Mouse (Mus musculus) ovary, postnatal 10 days (tissue): ENCODE measurements around the gene Ccnk.
A peak's percentile ranks its signal among the peaks of the same experiment; 100 is the strongest.

Source experiments
- DNase-seq: peaks from one replicate; pipeline ENCODE4 v3.0.0; 2022; ENCODE audit warnings: low spot score

Ccnk gene

DNA sequence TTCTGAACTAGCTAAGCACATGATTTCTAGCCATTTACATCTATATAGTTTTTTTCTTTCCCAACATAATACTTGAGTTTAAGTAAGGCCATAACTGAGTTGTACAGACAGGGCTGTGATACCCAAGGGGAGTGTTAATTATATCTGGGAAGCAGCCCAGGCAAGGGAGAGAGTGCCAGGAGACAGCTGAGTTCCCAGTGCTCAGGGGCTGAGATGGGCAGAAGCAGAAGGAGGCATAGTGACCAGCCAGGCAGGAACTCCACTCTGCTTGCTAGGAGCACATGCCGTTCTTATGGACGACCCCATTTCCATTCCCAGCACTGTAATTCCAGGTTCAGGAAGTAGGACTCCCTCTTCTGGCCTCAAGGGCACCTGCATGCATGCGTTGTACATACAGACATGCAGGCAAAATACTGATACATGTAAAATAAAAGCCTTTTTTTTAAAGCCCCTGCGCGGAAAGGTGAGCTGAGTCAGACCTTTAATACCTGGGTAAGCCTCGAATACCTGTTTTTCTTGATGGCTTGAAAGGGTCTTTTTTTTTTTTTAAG, 8.2 kb downstream of the Ccnk start:
- no peak for DNase-seq

DNA sequence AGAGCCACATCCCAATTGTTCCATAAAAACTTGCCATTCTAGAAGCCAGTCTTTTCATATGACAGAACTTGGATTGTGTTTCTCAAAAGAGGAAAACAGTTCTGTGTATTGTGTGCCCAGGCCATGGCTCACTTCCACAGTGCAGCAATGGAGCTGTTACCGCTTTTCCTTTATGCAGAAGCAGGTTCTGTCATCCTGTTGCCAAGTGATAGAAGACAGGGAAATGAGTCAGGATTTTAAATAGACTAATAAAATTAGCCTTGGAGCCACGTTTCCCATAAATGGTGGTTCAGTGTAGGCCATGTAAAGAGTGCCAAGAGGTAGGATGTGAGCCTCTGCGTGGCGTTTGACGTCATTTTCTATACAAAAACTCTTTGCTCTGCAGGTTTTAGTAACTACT, 14.5 kb downstream of the Ccnk start:
- no peak for DNase-seq

DNA sequence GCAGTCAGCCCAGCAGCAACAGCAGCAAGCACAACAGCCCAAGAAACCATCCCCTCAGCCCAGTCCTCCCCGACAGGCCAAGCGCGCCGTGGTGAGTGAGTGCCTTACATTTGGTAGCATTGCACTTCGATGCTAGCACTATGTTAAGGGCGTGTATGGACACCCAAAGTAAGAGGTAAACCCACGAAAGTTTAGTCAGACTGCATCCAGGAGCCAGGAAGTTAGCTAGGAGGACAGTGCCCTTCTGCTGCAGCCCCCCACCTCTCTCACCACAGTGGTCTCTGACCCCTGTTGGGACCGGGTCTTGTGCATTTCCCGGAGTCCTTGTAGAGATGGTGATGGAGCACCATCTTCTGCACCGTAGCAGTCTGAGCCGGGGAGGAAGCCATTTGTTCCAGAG, 16.4 kb downstream of the Ccnk start:
- no peak for DNase-seq

DNA sequence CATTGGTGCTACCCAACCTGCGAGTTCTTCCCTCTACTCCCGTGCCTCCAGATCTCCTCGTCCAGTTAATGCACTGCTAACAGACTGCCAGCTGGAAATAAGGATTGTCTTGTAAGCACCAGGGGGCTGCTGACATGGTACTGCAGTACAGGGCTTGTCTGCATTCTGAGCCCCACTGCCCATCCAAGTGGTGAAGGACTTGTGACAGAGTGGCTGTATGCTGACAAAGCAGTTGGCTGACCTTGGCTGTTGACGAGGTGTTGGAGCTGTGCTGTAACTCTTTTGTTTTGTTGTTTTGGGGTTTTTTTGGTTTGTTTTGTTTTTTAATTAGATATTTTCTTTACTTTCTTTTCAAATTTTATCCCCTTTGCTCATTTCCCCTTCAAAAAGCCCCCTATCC, 19.1 kb downstream of the Ccnk start:
- DNase-seq, result no peak

DNA sequence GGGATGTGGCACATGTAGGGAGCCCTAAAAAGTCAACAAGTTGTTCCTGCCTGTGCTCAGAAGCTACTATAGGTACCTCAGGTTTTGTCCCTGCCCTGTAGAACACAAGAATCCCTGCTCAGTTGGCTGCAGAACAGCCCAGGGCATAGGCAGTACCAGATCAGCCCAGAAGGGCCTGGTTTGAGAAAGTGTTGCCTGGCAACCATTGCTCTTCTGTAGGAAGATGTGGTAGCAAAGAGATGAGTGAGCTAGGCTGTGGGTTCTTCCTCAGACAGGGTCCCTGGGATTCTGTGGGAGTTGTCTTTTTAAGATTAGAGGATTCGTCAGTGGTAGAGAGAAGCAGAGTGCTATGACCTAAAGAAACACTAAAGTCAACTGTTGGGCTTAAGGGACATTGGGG, 20.7 kb downstream of the Ccnk start:
- DNase-seq, result no peak

DNA sequence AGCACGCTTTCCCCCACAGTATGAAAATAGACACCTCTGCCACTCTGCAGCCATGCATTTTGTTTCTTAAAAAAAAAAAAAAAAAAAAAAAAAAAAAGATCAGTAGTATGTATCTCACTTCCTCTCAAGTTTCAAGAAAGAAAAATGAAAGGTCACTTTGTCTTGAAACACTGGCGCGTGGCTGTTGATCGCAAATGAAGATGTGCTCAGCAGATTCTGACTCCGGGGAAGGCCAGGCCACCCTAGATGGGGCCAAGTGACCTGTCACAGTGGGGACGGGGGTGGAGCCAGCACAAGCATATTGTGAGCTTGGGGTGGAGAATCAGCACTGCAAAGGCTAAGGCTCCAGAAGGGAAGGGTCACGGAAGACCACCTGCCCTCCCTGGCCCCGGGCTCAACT, 24.5 kb downstream of the Ccnk start:
- no peak for DNase-seq

DNA sequence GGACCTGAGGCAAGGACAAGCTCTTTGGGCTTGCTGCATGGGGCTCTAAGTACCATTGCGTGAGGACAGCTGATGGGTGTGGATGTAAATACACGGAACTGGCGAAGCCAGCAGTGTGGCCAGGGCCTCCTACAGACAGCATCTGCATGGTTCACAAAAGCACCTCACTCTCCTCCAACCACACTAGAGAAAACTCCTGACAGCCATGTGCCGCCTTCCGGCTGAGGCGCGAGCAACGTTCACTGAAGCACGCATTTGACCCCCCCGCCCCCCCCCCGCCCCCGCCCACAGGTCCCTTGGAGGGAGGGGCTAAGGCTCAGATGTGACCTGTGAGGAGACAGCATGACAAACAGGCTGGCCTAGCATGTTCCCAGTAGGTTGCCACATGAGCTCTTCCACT, 25.6 kb downstream of the Ccnk start:
- no peak for DNase-seq

DNA sequence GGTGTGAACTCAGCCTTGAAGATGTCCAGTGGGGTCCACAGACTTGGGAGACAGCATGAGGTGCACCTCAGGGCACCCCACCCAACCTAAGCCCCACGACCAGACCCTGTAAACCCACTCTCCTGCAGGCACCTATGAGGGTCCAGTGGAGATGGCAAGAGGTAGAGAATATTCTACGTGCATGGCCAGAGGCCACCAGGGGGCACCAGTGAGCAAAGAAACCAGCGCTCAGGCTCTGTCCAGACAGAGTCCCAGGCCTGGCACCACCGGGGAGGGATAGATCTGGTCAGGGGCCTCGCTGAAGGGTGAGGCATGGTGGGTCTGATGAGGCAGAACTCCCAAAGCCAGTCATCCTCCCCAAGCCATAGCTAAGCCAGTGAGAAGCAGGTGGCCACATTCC, 27.3 kb downstream of the Ccnk start:
- peak; percentile 55 for DNase-seq

DNA sequence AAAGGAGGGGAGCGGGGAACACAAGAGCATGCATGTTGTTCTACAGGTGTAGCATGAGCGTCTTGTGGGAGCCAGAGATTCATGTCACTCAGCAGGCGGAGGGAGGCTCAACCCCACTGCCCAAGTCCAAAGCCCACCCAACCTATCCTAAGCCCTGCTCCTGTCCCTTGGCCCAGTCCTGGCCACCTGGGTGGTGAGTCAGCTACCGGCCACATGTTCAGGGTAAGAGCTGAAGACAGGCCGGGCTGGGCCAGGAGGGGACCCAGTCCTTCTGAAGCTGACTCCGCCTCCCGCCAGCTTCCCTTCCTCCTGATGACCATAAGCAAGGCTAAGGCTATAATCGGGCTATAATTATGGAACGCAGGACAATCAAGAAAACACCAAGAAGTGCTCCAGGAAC, 28.8 kb downstream of the Ccnk start:
- no peak for DNase-seq

DNA sequence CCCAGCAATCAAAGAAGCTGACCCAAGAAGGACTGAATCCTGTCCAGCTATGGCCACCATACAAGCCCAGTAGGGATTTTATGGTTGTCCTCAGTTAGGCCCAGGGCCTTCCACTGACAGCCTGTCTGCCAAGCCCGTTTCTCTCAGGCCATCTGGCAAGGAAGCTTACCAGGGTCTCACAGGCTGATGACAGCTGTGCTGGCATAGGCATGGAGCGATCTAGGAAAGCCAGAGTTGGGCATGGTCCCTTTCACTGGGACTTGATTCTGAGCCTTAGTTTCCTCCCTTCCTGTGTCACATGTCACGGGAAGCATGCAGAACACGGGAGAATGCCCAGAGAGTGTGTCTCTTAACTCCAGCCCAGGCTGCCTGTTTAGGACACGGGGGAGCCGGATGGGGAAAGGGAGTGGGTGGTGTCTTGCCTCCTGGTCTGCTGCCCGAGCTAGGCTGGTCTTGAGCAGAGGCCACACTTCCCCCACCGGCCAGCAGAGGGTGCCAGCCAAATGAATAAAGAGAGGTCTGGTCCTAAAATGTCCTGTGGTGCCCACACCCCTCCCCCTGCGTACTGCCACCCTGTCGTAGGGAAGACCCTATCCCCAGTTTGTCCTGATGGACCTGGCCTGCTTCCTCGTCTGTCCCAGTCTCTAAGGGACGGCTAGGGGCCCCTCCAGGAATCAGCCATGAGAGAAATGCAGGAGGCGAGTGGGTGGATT, 29.5 kb downstream of the Ccnk start:
- DNase-seq, result peak; percentile 62

DNA sequence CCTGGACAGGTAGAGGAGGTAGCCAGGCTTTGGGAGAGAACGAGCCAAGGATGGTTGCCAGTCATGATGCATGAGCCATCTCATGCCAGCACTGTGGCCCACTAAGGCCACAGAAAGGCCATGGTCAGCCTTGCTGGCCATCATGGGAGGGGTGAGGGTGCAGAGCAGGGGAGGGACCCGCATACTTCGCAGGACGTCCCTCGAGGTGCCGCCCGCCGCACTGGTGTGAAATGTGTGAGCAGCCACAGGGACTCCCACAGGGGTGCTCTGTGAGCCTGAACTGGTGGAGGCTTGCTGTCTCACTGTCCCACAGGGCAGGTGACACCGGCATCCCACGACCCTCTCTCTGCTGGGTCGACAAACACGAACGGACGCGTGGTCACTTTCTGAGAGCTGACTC, 31.2 kb downstream of the Ccnk start:
- DNase-seq, result no peak

DNA sequence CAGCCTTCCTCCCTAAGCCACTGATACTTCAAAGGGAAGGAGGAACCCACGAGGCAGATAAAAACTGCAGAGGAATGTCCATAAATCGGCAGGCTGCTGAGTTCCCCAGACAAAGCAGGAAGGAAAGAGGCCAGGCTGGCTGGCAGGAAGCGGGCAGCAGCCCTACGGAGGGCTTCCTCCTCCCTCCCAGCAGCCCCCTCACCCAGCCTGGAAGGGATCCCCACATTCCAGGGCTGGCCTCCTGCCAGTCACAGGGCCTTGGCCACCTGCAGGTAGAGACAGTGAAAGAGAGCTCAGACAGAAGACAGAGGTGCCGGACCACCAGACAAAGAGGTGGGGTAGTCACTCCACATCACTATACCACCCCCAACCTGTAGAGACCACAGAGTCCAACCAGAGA, 32.7 kb downstream of the Ccnk start:
- no peak for DNase-seq

DNA sequence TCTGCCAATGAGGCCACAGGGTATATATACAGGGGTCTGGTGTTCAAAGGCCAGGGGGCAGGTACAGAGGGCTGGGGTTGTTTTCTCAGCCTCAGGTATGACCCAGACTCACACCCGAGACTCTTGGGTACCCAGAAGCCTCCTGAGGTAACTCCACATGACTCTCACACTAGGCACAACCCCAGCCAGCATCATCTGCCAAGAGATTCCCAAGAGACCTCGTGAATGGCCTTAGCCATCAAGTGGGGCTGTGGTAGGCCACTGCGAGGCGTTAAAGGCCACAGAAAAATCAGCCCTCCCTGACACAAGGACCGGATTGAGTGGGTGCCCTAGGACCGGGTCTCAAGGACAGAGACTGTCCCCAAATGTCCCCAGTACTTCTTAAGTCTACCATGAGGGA, 33.1 kb downstream of the Ccnk start:
- no peak for DNase-seq

DNA sequence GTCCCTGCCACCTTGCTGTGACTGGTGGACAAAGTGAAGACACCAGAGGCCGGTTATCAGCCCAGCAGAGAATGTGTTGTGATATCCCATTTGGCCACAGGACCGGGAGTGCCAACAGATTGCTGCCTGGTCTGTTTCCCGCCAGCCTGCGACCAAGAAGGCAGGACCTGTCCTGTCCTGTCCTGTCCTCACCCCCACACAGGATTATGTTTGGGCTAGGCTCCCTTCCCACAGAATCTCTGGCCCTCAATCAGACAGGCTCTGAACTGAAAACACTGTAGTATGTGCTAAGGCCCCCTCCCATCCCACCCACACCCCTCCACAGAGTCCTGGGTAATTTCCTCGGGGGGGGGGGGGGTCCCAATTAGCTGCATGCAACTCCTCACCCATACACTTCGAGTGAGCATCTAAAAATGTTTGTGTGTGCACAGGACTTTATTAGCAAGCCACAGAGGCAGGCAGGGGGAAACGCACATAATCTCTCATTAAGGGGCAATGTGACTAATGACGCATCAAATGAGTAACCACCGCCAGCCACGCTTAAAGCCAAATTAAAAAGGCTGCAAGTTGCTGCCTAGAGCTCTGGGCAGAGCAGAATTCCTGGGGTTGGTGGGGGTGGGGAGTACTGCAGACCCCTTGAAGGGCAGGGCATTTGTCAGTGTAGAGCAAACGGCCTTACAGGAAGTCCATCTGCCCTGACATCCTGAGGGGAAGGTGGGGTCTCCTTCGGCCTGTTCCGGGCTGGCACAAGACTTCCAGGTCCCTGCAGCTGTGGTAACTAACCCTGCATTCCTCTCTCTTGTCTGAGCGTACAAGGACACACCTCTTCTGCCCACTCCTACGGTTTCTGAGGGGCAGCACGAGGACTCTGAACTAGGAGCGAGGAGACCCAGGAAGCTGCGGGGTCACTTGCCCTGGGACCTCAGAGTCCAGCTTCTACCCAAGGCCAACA, 34.0 kb downstream of the Ccnk start:
- DNase-seq, result no peak

DNA sequence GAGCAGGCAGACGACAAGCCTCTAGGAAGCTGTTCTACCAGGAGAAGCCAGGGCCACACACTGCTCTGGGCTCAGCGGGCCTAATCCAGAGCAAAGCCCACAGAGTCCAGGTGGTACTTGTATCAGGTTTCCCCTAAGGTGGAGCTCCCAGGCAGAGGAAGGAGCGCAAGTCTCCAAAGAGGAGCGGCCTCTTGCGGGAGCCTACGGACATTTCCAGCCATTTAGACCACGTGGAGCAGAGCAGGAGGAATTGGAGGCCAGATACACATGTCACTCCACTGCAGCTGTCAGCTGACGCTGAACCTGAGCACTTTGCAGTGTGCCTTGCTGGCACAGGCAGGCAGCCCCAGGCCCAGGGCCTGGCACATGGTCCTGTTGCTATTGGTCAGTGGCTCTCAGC, 35.7 kb downstream of the Ccnk start:
- no peak for DNase-seq

DNA sequence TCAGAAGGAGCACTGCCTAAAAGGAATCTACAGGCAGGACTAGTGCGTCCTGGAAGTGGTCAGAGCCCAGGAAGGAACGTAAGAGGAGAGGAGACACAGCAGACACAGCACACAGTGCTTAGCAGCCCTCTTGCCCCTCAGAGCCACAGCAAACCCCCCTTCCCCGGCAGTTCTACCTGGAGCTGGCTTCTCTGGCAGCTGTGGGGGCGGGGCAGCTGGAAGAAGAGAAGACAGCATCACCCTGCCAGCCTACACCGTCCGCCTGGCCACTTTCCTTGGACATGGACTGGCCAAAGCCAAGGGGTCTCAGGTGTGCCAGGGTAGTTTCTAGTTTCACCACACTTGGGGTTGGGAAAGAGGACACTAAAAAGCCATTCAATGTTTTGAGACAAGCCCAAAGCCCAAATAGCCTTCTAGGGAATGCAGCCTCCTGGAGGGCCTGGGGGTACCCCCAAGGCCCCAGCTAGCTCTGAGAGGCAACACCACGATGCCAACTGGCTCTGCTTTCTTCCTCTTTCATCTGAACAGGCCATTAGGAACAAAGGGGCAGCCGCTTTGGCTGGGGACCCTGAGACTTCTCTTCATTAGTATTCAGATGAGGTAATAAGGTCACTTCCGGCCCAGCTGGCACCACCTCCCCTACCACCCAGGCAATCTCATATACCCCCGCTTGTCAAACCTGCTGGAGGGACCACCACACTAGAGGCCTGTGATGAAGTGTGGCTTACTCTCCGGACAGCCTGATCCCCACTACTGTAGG, 37.4 kb downstream of the Ccnk start:
- DNase-seq, result no peak

DNA sequence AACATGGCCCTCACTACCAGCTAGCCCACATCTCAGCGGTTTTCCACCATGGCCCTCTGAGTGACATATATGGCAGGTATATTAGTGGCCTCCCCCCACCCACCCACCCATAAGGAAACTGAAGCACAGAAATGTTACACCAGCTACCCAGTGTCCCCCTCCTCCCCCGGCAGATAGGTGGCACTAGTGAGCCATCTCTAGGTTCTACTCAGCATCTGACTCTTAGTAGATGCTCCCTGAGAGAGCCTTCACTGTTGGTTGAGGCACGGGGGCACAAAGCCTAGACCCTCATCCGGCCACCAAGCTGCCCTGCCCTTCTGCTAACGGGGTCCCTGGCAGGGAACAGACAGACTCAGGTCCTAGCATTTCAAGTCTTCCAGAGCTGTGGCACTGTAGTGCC, 38.2 kb downstream of the Ccnk start:
- no peak for DNase-seq

DNA sequence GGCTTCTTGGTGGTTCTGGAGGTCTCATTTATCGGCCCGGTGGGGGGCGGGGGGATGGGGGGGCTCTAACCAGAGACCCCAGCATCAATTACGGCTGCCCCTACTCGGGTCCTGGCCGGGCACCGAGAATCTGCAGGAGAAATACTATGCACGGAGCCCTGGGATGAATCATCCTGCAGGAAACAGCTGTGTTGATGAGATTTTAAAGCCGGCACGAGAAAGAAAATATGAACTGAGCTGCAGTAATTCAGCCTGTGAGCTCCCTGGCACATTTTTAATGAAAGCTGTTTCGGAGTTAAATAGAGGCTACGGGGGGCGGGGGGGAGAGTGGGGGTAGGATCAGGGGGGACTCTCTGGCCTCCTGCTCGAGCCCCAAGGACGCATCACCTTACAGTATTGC, 39.8 kb downstream of the Ccnk start:
- no peak for DNase-seq

DNA sequence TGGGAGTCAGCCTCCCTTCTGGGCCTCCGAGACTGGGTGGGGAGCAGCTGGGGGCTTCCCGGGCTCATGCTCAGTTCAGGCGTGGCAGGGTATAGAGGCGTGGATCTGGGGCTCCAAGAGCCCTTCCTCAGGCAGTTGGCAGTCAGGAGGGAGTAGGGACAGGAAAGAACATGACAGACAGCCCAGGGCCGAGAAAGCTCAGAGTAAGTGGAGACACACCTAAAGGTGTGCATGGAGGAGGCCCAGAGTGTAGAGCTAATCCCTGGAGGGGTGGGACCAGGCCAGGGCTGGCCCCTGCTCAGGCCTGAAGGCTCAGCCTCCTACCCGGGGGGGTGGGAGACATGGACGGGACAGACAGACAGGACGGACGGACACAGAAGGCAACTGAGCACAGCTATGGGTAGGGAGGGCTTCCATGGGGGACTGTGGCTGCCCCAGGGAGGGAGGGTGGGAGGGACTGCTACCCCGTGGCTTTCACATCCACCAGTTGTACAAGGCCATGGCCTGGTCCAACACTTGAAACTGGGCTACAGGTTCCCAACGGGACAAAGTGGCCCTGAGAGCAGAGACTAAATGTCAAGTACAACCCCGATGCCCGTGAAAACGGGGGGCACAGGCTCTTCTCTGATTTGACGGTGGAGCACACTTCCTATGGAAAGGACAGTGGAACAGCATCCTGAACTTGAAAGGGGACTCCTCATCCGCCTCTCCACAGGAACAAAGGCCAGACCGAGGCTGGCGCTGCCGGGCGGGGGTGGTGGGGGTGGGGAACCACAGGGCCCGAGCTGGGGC, 40.6 kb downstream of the Ccnk start:
- DNase-seq, result no peak

DNA sequence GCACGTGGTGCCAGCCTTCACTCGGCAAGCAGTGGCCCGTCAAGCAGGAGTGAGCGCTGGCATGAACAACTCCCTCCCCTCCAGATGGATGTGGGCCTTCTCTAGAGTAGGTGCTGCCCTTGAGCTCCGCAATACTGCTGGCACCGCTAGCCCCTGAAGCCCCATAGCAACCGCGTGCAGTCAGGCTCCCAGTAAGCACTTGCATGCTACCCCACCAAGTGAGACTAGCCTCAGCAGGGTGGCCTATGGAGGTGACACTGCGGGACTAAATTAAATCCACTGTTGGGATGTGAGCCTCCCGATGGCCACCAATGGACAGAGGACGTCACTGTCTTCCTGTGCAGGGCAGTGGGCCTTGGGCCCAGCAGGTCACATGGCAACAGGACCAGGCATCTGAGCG, 41.2 kb downstream of the Ccnk start:
- DNase-seq, result no peak

DNA sequence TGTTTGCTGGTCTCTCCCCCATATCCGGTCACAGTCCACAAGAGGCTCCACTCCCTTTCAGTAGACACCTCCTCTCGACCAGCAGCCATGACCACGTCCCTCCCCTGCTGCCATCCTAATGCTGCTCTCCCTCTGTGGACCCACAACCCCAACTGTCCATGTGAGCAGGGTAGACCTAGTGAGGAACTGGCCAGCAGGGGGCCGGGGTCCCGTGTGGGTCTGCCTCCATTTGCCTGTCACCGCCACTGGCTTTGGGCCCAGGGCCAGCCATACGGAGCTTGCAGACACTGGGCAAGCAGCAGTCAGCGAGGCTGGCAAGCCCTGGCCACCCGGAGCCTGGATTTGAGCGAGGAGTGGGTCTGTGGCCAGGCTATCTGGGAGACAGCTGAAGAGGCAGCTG, 41.8 kb downstream of the Ccnk start:
- no peak for DNase-seq

DNA sequence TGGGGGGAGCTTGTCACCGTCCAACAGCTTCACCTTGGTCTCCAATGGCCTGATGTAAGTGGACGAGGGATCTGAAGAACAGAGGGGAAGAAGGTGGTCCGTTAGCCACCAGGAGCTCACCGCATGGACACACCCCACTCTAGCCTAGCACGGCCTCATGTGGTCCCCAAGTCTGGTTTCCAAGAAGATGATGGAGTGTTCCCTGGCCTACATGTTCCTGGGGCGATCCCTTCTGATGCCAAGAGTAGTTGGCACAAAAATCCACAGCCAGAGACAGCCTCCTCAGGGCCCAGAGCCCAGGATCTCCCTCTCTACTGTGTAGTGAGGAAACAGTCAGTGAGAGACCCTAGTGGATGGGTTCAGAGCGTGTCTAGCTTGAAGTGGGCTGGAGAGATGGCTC, 42.3 kb downstream of the Ccnk start:
- DNase-seq, result no peak
